Mouse (Mus musculus): Measurements from ENCODE around the gene Pstpip1.

GRCm38 (mm10) chr9:56075264-56075663 is 14.5 kb upstream of the Pstpip1 start:
- TF ChIP-seq GATA1 (IDR thresholded peaks at IDR 0.05; ENCODE audit: borderline replicate concordance, low read length) (no peak), FLI1 (IDR thresholded peaks at IDR 0.05; ENCODE audit: low read length) (no peak)

All from megakaryocyte, embryonic 14.5 days (primary cell).